Mouse (Mus musculus): ENCODE measurements at regions not wholly inside any gene's neighbourhood (a gene's known extent, or its start where the extent isn't known, plus 50 kb on each side); places are given as distances from the start of the nearest gene placed in this dataset.
A peak's percentile ranks its signal among the peaks of the same experiment; 100 is the strongest.
"Not testable (repeated sequence)": the region's sequence is repeated elsewhere in the genome, so short reads cannot be mapped to it uniquely, and the experiment has no call there.

GRCm38 (mm10) chr16:57923447-57924129 is 169.1 kb upstream of the Col8a1 start:
- DNase-seq (ENCODE audit: low spot score in 2 of 2), result no peak

DNA sequence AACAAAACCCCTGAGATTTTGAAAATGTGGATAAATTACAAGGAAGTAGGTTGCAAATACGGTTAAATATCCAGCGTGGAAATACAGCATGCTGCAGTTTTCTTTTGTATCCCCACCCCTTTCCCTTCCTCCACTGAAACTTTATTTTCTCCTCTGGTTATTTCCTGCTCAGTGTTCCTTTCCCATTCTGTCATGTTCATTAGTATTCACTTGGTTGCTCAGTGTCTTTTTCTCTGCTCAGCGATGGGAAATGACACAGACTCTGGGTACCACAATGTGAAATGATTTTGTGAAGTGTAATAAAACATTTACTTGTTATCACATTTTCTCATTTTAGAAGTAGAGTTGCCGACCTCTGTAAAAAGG is 169.6 kb upstream of the Col8a1 start:
- DNase-seq (ENCODE audit: low spot score in 2 of 2), result no peak

DNA sequence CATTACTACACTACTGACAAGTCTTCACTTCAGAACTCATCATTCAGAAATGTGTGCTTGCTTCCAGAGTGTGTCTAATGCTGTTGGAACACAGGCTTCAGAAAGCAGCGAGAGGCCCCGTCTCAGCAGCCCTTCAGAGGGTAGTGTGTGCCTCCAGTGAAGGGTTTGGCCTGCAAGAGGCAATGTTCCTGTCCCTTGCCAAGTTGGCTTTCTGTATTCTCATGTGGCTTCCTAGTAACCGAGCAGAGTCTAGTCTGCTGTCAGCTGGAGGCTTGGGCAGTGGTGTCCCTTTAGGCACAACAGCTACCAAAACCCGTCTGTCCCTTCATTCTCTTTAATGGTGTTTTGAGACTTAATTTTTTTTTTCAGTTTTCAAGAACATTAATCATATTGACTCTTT is 173.3 kb upstream of the Col8a1 start:
- DNase-seq (ENCODE audit: low spot score in 2 of 2), result peak; percentile 27 to 47

GRCm38 (mm10) chr16:57928301-57928700 is 173.8 kb upstream of the Col8a1 start:
- DNase-seq (ENCODE audit: low spot score in 2 of 2), result peak in 1 of 2 experiments; percentile 24

- DNase-seq (ENCODE audit: low spot score in 2 of 2), result no peak
These were observed 174.7 kb upstream of the Col8a1 start for GRCm38 (mm10) chr16:57929151-57929764.

DNA sequence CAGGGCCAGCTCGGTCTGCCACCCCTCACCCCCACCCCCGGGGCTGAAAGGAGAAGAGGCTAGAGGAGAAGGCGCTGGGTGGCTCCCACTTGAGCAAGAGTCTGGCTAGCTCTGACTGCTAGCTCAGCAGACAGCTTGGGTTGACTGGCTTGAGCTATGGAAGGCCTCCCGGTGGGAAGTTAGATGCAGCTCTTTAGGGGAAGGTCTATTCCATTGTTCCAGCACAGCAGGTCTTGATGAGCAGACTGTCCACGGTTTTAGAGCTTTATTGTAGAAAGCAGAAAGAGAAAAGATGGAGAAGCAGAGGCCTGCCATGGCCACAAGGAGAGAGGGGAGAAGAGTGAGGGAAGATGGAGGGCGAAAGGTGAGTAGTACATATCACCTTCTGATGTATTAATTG is 190.9 kb upstream of the Col8a1 start:
- no peak for DNase-seq (ENCODE audit: low spot score in 2 of 2)

DNA sequence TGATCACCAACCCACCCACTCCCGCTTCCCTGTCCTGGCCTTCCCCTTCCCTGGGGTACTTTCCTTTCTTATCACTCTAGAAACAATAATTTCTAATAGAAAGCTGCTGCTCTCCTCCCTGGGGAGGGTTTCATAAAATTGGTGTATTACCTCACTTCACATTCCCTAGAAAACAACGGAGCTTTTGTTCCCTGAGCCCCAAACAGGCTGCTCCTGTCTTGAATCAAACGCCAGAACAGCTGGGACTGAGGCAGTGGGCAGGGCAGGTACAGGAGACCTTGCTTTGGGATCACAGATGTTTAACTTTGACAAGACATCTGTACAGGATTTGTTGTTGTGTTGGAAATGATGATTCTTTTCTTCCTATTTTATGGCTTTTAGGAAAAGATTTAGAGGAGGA is 192.8 kb upstream of the Col8a1 start:
- no peak for DNase-seq (ENCODE audit: low spot score in 2 of 2)

GRCm38 (mm10) chr16:57949680-57950079 is 195.1 kb upstream of the Col8a1 start:
- no peak for DNase-seq (ENCODE audit: low spot score in 2 of 2)

DNA sequence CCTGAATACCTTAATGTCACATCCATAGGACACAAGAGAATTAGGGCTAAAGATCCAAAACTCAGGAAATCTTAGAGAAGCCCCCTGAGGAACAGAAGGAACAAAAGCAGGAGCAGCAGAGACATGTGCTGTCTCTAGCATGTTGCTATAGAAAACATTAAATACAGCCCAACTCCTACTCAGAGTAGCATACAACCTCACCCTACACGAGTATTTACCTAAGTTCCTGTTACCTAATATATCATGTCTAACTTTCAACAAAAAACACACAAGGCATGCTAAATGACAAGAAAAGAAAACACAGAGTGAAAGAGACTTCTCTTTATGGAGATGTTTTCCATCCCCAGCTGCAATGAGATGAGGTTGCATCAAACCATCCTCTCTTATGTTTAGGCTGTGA is 216.4 kb upstream of the Col8a1 start:
- no peak for DNase-seq (ENCODE audit: low spot score in 2 of 2)

- no peak for DNase-seq (ENCODE audit: low spot score in 2 of 2)
These were observed 229.6 kb upstream of the Col8a1 start for GRCm38 (mm10) chr16:57984111-57984510.

GRCm38 (mm10) chr16:58005740-58006139 is 251.2 kb upstream of the Col8a1 start:
- peak in 1 of 2 experiments; percentile 28 for DNase-seq (ENCODE audit: low spot score in 2 of 2)

DNA sequence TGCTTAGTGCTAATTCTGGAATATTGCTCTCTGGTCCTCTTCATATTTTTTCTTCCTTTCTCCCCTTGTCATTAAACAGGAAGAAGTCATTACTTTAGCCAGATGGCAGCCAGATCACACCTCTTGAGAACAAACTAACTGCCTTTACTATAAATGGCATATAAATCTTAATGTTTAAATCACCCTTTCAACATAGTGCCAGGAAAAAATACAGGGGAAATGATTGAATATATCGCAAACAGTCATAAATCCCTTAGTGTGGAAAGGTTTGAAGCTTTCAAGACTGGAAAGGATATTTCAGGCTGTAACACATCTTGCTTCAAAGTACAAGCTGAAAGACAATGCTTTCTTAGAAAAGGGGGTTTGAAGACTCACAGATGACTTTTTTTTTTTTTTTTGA is 259.0 kb upstream of the Col8a1 start:
- no peak for DNase-seq (ENCODE audit: low spot score in 2 of 2)

- no peak for DNase-seq (ENCODE audit: low spot score in 2 of 2)
These were observed 273.0 kb upstream of the Col8a1 start for GRCm38 (mm10) chr16:58027525-58027924.

- not testable (repeated sequence) for DNase-seq (ENCODE audit: low spot score in 2 of 2)
These were observed 274.0 kb upstream of the Col8a1 start for GRCm38 (mm10) chr16:58028541-58028940.

GRCm38 (mm10) chr16:58029674-58030073 is 275.1 kb upstream of the Col8a1 start:
- DNase-seq (ENCODE audit: low spot score in 2 of 2), result no peak

DNA sequence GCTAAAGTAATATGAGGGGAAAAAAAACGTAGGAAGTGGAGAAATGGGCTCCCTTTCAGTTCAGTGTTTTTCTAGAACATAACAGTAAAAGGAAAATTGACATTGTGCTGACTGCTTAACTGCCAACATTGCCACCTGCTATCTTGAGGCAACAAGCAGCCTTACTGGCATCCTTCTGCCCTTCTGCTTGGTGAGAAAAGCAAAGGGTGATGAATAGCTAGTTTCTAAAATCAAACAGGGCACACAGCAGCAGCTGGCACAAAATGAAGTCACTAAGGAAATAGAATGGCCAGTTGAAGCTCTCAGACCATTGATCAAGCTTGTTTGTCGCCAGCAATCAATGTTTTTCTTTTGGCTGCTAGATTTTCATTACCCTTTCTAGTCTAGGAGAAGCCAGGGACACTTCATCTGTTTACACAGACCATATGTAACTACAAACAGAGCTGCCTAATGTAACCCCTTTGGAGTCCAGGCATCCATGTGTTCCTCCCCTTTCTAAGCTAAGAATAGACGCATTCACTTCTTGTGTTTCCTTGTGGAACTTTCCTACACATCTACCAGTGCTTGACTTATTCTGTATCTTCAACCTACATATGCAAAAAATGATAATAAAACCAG is 314.2 kb upstream of the Col8a1 start:
- peak in 1 of 2 experiments; percentile 26 for DNase-seq (ENCODE audit: low spot score in 2 of 2)

DNA sequence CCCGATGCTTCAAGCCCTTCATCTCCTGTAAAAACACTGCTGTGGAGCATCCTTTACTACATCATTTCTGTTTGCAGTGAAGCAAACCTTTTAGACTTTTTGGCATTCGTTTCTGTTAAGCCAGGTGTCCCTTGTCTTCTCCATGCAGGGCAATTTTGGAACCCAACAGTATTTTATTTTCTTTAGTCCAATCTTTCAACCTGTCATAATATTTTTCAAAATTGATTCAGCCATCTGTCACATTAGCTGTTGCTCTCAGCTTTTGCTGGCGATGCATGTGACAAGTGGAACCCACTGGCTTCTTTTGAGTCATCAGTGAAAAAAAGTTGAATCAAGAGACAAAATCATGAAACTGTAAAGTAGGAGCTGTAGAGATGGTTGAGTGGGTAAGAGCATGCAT is 317.9 kb upstream of the Col8a1 start:
- no peak for DNase-seq (ENCODE audit: low spot score in 2 of 2)

DNA sequence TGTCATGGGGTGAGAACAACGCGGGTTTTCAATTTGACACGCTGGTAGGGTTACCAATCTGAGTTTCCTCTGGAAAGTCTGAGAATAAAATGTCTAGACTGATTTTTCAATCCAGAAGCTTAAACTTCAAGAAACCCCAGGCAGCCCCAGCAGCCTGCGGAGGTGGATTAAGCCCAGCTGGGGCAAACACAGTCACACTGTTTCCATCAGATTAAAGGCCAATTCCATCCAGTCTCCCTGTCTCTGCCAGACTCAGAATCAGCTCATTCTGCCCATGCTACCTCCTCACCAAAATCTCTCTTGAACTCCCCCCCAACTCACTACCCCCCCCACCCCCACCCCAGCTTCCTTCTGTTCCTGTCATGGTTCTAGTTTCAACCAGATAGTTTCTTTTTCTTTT is 307.9 kb upstream of the Dcbld2 start:
- DNase-seq (ENCODE audit: low spot score in 2 of 2), result no peak

DNA sequence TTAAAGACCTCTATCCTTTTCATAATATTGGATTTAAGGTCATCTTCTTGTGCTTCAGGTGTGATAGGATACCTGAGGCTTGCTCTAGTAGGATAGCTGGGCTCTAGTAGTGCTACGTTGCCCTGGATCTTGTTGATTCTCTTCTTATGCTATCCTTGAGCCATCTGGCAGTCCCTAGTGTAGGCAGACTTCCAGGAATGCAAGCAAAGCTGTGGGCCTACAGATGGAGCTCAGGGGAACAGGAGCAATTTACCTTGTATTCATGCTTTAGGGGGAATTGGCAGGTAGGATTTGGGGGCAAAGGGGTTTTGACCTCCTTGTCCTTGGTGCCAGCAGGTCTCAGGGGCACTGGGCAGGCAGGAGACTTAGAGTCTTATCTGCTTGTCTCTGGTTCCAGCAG is 297.8 kb upstream of the Dcbld2 start:
- DNase-seq (ENCODE audit: low spot score in 2 of 2), result peak; percentile 27 to 28

DNA sequence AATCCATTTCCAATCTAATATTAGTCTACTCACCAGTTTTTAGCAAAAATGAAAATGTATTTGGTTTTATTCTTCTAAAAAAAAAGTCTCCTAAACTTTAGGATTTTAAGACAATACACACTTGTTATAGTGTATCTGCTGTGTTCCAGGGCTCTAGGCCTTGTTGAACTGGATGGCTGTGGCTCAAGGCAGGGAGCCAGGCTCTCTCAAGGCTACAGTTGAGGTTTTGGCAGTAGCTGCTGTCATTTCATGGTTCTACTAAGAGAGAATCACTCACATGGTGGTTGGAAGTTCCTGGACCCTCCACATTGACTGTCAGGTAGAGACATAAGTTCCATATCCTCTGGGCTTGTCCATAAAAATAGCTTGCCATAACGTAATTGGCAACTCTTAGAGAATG is 282.2 kb upstream of the Dcbld2 start:
- no peak for DNase-seq (ENCODE audit: low spot score in 2 of 2)

GRCm38 (mm10) chr16:58136144-58136905 is 271.9 kb upstream of the Dcbld2 start:
- peak; percentile 27 to 43 for DNase-seq (ENCODE audit: low spot score in 2 of 2)

DNA sequence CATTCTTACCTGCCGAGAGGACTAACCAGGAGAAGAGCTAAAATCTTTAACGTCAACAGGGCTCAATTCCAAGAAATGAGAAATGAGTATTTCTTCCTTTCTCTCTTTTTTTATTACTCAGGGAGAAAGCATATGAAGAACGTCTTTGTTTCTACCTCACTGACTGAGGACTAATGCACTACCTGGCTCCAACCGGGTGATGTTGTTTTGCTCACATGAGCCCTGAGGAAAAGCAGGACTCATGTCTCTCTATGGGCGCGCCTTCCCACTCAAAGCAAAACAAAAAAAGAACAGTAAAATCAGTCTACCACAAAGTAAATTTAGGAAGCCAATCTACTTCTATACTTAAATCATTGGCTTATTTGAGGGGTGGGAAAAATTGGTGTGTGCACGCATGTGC is 271.3 kb upstream of the Dcbld2 start:
- no peak for DNase-seq (ENCODE audit: low spot score in 2 of 2)
